Mouse (Mus musculus) bone marrow, adult 2 months (tissue): ENCODE data around the gene Col5a1.

Experiments
- CTCF ChIP-seq: fragments of 200-500 bp; IDR thresholded peaks from 2 replicates; pipeline ENCODE4 v1.5.1; 2011; ENCODE audit warnings: low read length, control low read depth; ENCODE audit not compliant: control insufficient read depth, insufficient read depth
- POLR2A ChIP-seq: fragments of 200-500 bp; IDR thresholded peaks from 2 replicates; pipeline ENCODE4 v1.6.1; 2011; ENCODE audit warnings: low read depth, mild to moderate bottlenecking, control low read depth, low read length, borderline replicate concordance; ENCODE audit not compliant: control insufficient read depth

- TF ChIP-seq CTCF, result no peak
- no peak for TF ChIP-seq POLR2A
Observed at GRCm38 (mm10) chr2:27919309-27919850, 33.2 kb downstream of the Col5a1 start.
